Mouse (Mus musculus): ENCODE measurements around the gene Pld3.
A peak's percentile ranks its signal among the peaks of the same experiment; 100 is the strongest.

The Pld3 gene

DNA sequence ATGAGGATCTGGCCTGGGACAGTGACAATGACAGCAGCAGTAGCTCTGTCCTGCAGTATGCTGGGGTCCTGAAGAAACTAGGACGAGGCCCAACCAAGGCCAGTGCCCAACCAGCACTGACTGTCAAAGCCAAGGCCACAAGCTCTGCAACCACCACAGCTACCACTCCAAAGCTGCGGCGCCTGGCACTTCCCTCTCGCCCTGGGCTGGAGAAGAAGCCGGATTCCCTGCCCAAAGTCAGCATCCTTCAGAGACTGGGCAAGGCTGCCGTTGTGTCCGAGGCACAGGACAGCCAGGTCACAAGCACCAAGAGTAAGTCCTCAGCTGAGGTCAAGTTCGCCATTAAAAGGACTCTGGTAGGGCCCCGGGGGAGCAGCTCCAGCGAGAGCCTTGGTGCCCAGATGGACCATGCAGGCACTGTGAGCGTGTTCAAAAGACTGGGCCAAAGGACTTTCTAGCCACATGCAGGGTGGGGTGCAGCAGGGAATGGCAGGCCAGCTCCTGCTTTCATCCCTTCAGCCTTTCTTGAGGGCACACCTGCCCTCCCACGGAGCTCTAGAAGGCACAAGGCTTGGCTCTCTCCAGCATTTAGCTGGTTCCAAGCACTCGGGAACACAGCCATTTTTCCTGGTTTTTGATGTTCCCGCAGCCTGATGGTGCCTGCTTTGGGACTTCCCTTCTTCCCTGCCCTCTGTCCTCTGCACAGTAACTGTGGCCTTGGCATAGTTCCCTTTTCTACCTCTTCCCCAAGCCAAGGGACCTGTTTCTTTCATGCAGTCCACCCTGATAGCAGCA lies 27.6 kb upstream of the Pld3 start:
- no peaks in the 10 kb centered on the region; the same call in 1 of the 2 replicates for H3K36me3 ChIP-seq (ENCODE audit: control insufficient read depth, insufficient read depth, low read length, poor library complexity, severe bottlenecking)
- no peak for DNase-seq (ENCODE audit: low read depth, low spot score)
- H3K27me3 ChIP-seq (ENCODE audit: control insufficient read depth, insufficient read depth, low read length, poor library complexity, severe bottlenecking): no peaks in the 10 kb centered on the region

GRCm38 (mm10) chr7:27578465-27578864 lies 25.4 kb upstream of the Pld3 start:
- H3K27me3 ChIP-seq (ENCODE audit: control insufficient read depth, insufficient read depth, low read length, poor library complexity, severe bottlenecking): no peaks in the 10 kb centered on the region
- H3K36me3 ChIP-seq (ENCODE audit: control insufficient read depth, insufficient read depth, low read length, poor library complexity, severe bottlenecking): peaks cover 1% of the 10 kb centered on the region; the same call in 1 of the 2 replicates
- peak; percentile 51 for DNase-seq (ENCODE audit: low read depth, low spot score)

- Histone ChIP-seq H3K27me3 (ENCODE audit: control insufficient read depth, insufficient read depth, low read length, poor library complexity, severe bottlenecking) (no peaks in the 10 kb centered on the region), H3K36me3 (ENCODE audit: control insufficient read depth, insufficient read depth, low read length, poor library complexity, severe bottlenecking) (peaks cover 1% of the 10 kb centered on the region; the same call in 1 of the 2 replicates)
- DNase-seq (ENCODE audit: low read depth, low spot score): peak; percentile 19
These were observed 24.6 kb upstream of the Pld3 start for GRCm38 (mm10) chr7:27577589-27577988.

GRCm38 (mm10) chr7:27576914-27577313 lies 23.9 kb upstream of the Pld3 start:
- H3K27me3 ChIP-seq (ENCODE audit: control insufficient read depth, insufficient read depth, low read length, poor library complexity, severe bottlenecking): no peaks in the 10 kb centered on the region
- peak; percentile 75 for DNase-seq (ENCODE audit: low read depth, low spot score)
- peaks cover 1% of the 10 kb centered on the region; the same call in 1 of the 2 replicates for H3K36me3 ChIP-seq (ENCODE audit: control insufficient read depth, insufficient read depth, low read length, poor library complexity, severe bottlenecking)

DNA sequence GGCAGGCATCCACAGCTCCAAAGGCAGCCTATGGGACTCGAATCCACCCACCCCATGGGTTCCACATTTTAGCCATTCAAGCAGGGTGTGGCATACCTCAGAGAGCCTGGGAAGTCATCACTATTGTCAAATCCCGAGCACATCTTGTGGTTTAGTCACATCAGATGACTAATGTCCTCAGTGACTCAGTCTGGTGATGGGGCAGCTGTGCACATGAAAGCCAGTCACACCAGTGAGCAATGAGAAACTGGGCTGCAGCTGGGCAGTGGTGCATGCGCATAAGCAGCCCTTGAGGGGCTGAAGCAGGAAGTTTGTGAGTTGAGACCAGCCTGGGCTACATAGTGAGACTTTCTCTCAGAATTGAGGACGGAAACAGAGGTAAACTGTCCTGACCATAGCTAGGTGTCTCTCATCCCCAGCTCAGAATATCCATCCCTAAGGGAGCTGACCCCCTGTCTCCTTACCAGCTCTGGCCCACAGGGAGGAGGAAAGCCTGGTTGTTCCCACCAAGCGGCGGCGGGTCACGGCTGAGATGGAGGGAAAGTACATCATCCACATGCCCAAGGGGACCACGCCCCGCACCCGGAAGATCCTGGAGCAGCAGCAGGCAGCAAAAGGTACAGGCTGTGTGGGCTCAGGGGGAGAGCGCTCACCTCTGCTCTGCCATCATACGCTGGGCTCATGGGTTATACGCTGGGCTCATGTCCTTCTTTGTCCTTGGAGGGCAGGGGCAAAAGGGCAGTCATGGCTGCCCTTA lies 21.3 kb upstream of the Pld3 start:
- Histone ChIP-seq H3K36me3 (ENCODE audit: control insufficient read depth, insufficient read depth, low read length, poor library complexity, severe bottlenecking) (peaks cover 1% of the 10 kb centered on the region; the same call in 1 of the 2 replicates), H3K27me3 (ENCODE audit: control insufficient read depth, insufficient read depth, low read length, poor library complexity, severe bottlenecking) (no peaks in the 10 kb centered on the region)
- DNase-seq (ENCODE audit: low read depth, low spot score): peak; percentile 32

DNA sequence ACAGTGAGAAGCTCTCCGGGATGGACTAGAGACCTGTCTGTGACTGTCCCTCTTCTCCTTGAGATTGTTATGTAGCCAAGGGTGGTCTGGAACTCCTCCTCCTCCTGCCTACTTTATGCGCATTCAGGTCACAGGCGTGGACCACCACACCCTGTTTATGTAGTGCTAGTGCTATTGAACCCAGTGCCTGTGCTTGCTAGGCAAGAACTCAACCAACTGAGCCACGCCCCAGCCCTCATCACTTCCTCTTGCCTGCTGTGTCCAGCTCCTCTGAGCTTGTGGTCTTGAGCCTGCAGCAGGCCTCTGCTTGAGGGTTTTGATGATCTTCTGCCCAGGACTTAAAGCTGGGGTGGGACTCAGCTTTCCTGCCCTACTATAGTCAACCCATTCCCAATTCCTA lies 19.1 kb upstream of the Pld3 start:
- no peak for DNase-seq (ENCODE audit: low read depth, low spot score)
- peaks cover 8% of the 10 kb centered on the region for H3K36me3 ChIP-seq (ENCODE audit: control insufficient read depth, insufficient read depth, low read length, poor library complexity, severe bottlenecking)
- no peaks in the 10 kb centered on the region for H3K27me3 ChIP-seq (ENCODE audit: control insufficient read depth, insufficient read depth, low read length, poor library complexity, severe bottlenecking)

DNA sequence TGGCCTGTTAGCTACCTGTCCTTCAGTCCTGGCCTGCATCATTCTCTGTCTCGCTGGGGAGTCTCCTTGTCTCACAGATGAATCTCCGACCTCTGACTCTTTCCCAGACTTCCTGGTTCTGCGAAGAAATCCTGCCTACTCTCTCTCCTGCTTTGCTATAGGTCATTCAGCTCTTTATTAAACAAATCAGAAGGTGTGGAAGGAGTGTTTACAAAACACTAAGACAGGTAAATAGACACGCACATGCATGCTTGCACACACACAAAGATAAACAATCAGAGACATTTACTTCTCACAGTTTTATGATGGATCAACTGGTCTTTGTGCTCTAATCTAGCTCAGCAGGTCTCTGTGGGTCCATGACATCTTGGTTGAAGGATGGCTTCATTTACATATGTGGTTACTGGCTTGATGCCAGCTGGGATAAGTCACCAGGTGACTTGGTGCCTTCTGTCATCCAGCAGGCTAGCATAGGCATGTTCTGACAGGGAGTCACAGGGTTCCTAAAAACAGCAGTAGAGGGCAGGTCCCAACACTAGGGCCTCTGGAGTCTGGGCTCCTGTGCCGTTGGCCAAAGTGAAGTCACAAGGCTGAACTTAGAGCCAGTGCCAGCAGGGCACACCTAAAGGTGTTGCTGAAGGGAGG lies 16.7 kb upstream of the Pld3 start:
- Histone ChIP-seq H3K36me3 (ENCODE audit: control insufficient read depth, insufficient read depth, low read length, poor library complexity, severe bottlenecking) (peaks cover 13% of the 10 kb centered on the region), H3K27me3 (ENCODE audit: control insufficient read depth, insufficient read depth, low read length, poor library complexity, severe bottlenecking) (no peaks in the 10 kb centered on the region)
- no peak for DNase-seq (ENCODE audit: low read depth, low spot score)

DNA sequence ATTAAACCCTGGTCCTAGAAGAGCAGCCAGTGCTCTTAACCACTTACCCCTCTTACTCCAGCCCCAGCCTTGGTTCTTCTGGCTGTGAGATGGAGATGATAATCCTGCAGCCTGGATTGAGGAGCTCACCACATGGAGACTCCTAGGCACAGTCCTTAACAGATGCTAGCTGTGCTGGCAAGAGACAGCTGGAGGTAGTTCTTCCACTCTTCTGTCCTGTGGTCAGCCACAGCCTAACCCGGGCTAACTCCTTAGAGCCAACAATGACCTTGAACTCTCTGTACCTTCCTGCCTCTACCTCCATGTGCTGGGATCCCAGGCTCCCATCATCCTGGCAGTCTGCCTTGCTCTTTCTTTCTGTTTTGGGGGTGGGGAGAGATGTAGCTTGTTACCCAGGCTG lies 8.0 kb upstream of the Pld3 start:
- Histone ChIP-seq H3K27me3 (ENCODE audit: control insufficient read depth, insufficient read depth, low read length, poor library complexity, severe bottlenecking) (no peaks in the 10 kb centered on the region), H3K36me3 (ENCODE audit: control insufficient read depth, insufficient read depth, low read length, poor library complexity, severe bottlenecking) (peaks cover 13% of the 10 kb centered on the region)
- DNase-seq (ENCODE audit: low read depth, low spot score): no peak

DNA sequence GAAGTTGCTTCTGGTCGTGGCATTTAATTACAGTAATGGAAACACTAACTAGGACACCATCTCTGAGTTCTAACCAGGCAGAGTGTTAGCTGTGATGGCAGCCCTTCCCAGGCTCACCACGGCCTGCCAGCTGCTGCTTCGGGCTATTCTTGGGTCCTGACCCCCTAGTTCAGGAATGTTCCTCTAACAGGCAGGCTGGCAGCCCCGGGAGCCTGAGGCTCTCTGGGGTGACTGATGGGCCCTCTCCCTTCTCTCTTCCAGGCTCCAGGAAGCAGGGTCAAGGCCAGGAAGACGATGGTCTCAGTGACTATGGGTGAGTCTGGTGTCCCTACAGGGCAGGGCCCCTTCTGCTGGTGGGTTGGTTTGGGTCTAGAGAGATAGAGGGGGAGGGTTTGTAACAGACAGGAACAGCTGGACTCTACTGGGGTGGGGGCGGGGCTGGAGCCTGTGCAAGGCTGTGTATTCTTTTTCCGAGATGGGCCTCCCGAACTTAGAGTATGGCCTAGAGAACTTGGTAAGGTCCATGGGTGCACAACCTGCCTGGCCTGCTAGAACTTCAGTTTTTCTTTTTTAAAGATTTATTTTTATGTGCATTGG lies 7.4 kb upstream of the Pld3 start:
- DNase-seq (ENCODE audit: low read depth, low spot score): no peak
- Histone ChIP-seq H3K27me3 (ENCODE audit: control insufficient read depth, insufficient read depth, low read length, poor library complexity, severe bottlenecking) (no peaks in the 10 kb centered on the region), H3K36me3 (ENCODE audit: control insufficient read depth, insufficient read depth, low read length, poor library complexity, severe bottlenecking) (peaks cover 10% of the 10 kb centered on the region)

- H3K27me3 ChIP-seq (ENCODE audit: control insufficient read depth, insufficient read depth, low read length, poor library complexity, severe bottlenecking): no peaks in the 10 kb centered on the region
- peak; percentile 52 for DNase-seq (ENCODE audit: low read depth, low spot score)
- no peaks in the 10 kb centered on the region for H3K36me3 ChIP-seq (ENCODE audit: control insufficient read depth, insufficient read depth, low read length, poor library complexity, severe bottlenecking)
These were observed 948 bp downstream of the Pld3 start for GRCm38 (mm10) chr7:27552070-27552469.

DNA sequence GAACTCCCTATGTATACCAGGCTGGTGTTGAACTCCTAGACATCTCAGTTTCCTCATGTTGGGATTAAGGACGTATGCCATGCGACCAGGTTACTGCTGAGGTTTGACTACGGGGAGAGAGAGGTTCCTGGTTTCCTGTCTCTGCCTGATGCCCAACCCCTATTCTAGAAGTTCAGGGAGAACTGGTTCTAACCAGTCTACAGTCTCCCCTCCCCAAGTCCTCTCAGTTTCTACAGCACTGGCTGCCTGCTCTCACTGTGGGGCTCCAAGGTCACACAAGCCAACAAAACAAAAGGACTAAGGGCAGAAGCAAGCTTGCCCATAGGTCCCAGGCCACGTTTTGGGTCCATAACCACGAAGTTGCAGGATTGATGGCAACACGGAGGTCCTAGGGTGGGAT lies 3.4 kb downstream of the Pld3 start:
- no peak for DNase-seq (ENCODE audit: low read depth, low spot score)
- H3K27me3 ChIP-seq (ENCODE audit: control insufficient read depth, insufficient read depth, low read length, poor library complexity, severe bottlenecking): no peaks in the 10 kb centered on the region
- H3K36me3 ChIP-seq (ENCODE audit: control insufficient read depth, insufficient read depth, low read length, poor library complexity, severe bottlenecking): no peaks in the 10 kb centered on the region

DNA sequence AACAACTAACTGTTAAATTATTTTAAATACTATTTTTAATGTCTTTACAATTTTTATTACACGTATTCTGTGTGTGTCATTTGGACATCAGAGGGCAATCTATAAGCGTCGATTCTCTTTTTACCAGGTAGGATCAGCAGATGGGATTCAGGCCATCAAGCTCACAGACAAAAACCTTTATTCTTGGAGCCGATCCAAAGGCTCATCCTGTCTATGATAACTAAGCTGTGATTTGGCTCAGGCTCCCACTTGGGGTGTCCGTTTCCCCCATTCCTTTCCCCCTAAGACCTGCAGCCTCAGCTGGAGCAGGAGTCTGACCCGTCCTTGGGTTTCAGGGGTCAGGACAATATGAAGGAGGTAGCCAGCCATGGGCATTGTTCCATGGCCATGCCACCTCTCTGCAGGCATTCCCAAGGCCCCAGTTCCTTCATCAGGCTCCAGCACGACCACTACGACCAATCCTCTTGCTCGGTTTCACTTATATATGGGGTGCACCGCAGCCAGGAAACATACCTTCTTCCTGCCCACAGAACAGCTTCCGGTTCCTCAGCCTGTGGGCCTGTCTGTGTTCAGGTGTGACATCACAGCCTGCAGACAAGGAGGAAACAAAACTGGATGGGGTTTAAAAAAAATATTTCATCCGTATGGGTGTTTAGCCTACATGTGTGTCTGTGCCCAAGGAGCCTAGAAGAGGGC lies 8.2 kb downstream of the Pld3 start:
- peak; percentile 92 for DNase-seq (ENCODE audit: low read depth, low spot score)
- Histone ChIP-seq H3K27me3 (ENCODE audit: control insufficient read depth, insufficient read depth, low read length, poor library complexity, severe bottlenecking) (no peaks in the 10 kb centered on the region), H3K36me3 (ENCODE audit: control insufficient read depth, insufficient read depth, low read length, poor library complexity, severe bottlenecking) (no peaks in the 10 kb centered on the region)

DNA sequence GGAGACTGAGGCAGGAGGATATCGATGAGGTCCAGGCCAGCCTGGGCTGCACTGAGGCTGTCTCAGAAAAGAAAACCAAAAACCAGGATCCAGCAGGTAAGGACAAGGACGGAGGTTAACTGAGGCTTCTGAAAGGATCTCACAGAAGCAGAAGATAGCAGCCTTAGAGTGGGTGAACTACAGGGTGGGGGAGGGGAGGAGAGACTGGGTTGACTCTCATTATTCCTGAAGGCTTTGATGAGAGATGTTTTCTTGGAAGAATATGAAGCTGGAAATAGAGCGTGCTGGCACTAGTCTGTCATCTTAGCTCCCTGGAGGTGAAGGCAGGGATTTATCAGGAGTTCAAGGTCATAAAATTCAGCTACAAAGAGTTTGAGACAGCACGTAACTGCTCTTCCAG lies 9.2 kb downstream of the Pld3 start:
- H3K27me3 ChIP-seq (ENCODE audit: control insufficient read depth, insufficient read depth, low read length, poor library complexity, severe bottlenecking): no peaks in the 10 kb centered on the region
- DNase-seq (ENCODE audit: low read depth, low spot score): no peak
- no peaks in the 10 kb centered on the region for H3K36me3 ChIP-seq (ENCODE audit: control insufficient read depth, insufficient read depth, low read length, poor library complexity, severe bottlenecking)

DNA sequence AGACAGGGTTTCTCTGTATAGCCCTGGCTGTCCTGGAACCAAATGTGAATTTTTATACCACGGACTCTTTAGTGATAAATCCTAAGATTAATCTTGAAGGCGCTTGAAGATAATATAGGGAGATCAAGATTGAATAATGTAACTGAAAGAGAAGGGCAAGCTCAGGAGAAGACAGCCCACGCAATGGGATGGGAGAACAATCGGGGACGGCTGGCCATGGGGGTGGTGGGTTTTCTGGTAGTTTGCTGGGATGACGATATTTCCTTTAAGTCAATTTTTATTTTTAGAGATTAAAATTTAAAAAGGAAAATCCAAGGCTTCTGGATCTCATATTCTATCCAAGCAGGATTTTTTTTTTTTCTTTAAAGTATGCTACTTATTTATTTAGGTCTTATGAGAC lies 10.0 kb downstream of the Pld3 start:
- H3K27me3 ChIP-seq (ENCODE audit: control insufficient read depth, insufficient read depth, low read length, poor library complexity, severe bottlenecking): no peaks in the 10 kb centered on the region
- no peaks in the 10 kb centered on the region for H3K36me3 ChIP-seq (ENCODE audit: control insufficient read depth, insufficient read depth, low read length, poor library complexity, severe bottlenecking)
- DNase-seq (ENCODE audit: low read depth, low spot score): no peak

All from splenic B cell, adult 2 months (primary cell).